Mouse (Mus musculus): ENCODE results near the gene Lin54.

Lin54 gene

GRCm38 (mm10) chr5:100418861-100419260 lies 81.6 kb downstream of the Lin54 start:
- DNase-seq (ENCODE audit: low read depth, low spot score), result no peak

- no peak for DNase-seq (ENCODE audit: low read depth, low spot score)
Observed at GRCm38 (mm10) chr5:100418077-100418476, 82.4 kb downstream of the Lin54 start.

DNA sequence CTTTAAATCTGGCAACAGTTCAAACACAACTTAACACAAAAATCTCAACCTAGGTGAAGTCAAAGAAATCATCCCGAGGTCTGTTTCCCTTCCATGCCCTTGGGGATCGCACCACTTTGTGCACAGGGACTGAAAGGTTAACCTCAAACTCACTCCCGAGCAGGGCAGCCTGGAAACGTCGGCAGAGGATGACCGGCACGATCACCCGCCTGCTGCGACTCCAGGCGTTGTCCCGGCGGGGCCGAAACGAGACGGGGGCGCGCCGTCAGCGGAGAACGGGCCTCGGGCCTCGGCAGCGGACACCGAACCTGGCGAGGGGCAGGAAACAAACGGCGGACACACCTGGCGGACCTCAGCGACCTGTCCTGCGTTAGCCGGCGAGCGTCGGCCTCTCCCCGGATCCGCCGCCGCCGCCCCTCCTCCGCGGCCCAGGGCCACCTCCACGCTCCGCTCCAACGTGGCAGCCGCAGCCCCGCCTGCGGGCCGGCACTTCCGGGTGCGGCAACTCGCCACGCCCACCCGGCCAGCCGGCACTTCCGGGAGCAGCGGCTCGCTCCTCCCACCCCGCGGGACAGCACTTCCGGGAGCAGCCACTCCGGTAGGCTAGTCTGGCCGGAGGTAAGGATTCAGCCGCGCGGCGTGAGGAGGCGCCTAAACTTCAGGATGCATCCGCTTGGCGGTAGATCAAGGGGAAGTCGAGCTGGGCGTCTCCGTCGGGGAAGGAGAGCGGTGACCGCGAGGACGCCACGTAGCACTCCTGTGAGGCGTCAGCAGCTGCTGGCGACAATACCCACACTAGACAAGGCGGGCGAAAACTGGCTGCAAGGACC lies 84.5 kb downstream of the Lin54 start, which contains the start of gene Sec31a:
Sec31a (minus strand) TSS at position 474 of the 830 bp plus-strand sequence.
- peak; percentile 88 for DNase-seq (ENCODE audit: low read depth, low spot score)

DNA sequence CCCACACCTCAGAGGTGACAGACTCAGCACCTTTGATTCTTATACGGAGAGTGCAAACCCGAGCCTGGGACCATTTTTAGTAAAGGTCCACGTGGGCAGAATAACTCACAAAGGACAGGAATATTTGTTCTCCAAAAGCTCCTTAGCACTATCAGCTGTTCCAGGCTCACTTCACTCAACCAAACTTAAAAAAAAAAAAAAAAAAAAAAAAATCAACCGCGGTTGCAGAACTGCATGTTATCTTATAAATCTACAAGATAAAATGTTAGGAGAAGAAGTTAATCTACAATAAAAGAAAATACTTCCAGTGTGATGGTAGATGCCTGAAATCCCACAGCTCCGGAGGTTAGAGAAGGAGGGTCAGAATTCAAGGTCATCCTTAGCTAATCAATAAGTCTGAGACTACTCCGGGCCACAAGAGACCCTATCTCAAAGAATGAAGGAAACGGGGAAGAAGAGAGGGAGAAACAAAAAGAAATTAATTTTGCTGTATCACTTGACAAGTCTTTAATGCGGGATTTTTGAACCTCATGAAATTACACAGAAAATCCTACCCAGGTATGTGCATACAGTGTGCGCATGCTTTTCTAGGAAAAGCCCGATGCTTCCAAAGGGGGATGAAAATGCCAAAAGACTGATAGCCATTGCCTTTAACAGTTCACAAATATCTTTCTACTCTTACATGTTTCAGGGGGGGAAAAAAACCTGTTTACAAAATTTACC lies 85.8 kb downstream of the Lin54 start:
- DNase-seq (ENCODE audit: low read depth, low spot score), result no peak

DNA sequence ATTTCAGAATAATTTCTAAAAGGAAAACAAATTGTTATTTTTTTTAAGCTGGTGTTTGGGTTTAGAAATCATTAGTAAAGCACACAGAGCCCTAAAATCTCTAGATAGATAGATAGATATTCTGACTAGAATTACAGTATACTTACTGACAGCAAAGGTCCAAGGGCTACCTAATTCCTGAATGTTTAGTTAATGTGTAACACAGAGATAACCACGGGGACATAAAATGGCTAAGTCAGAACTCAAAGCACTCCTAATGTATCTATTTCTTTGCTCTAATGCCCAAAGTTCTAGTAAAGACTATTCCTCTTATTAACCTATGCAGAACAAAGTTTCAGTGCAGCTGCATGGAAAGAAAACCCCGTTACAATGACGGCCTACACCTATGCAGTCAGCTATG lies 87.6 kb downstream of the Lin54 start:
- DNase-seq (ENCODE audit: low read depth, low spot score), result no peak

DNA sequence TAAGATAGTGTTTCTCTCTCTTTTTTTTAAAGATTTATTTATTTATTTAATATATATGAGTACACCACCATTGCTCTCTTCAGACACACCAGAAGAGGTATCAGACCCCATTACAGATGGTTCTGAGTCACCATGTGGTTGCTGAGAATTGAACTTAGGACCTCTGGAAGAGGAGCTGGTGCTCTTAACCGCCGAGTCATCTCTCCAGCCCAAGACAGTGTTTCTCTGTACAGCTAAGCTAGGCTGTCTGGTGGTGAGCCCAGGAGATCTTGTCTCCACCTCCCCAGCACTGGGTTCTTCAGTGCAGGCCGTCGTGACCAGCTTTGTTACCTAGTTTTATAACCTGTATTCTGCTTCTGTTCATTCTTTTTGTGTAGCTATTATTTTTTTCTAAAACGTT lies 90.2 kb downstream of the Lin54 start:
- no peak for DNase-seq (ENCODE audit: low read depth, low spot score)

DNA sequence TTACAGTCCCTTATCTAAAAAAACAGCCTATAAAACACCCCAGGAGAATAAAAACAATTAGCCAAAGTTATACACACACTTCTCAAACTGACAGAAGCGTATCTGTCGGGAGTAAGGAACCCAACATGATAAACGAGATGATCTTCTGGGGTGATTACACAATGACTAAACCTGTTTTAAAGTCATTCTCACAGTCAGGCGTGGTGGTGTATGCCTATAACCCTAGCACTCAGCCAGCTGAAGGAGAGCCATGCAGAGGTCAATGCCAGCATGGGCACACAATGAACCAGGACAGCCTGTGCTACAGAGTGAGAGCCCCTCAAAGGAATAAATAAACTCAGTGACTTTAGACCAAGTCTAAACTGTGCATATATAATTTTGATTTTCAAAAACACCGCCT lies 92.0 kb downstream of the Lin54 start:
- DNase-seq (ENCODE audit: low read depth, low spot score), result no peak

- DNase-seq (ENCODE audit: low read depth, low spot score), result no peak
Observed at GRCm38 (mm10) chr5:100396753-100397152, 103.7 kb downstream of the Lin54 start.

DNA sequence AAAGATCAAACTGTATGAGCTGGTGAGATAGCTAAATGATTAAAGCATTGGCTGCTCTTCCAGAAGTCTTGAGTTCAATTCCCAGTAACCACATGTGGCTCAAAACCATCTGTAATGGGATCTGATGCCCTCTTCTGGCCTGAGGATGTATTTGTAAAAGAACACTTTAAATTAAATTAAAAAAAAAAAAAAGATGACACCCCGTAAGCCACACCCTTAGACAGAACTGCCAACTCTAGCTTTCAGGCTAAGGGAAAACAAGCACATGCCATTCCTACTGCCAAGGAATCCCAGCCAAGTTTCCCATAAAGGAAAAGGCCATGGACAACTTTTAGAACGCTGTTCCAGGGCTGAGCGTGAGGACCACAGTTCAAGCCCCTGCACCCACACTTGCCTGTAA lies 106.8 kb downstream of the Lin54 start:
- DNase-seq (ENCODE audit: low read depth, low spot score), result no peak

- no peak for DNase-seq (ENCODE audit: low read depth, low spot score)
Observed at GRCm38 (mm10) chr5:100392436-100392955, 107.9 kb downstream of the Lin54 start.
